Mouse (Mus musculus): Measurements from ENCODE around the gene Ppp1ca. TPM values are rescaled to one million over a fixed set of nuclear protein-coding genes. Genes with fewer than 3 reads are reported as not detected.

The Ppp1ca gene
- total RNA-seq, 2 experiments from 2014 or later: 293 to 299 TPM

GRCm38 (mm10) chr19:4213524-4213974, 21.7 kb downstream of the Ppp1ca start:
- peak in 1 of 2 experiments; percentile 62 for DNase-seq

- peak; percentile 60 to 70 for DNase-seq
These were observed 22.4 kb downstream of the Ppp1ca start, which contains the start of the genes Clcf1 and AC109138.7 for GRCm38 (mm10) chr19:4214071-4214770. TSS of gene Clcf1 (plus strand) at chr19:4214238. TSS of gene AC109138.7 (plus strand) at chr19:4214357.

GRCm38 (mm10) chr19:4214771-4215450, 23.0 kb downstream of the Ppp1ca start:
- DNase-seq: no peak

GRCm38 (mm10) chr19:4215451-4215840, 23.6 kb downstream of the Ppp1ca start:
- DNase-seq: no peak

- DNase-seq: peak; percentile 56 to 67
These were observed 24.3 kb downstream of the Ppp1ca start for GRCm38 (mm10) chr19:4216041-4216685.

GRCm38 (mm10) chr19:4217140-4217539, 25.3 kb downstream of the Ppp1ca start:
- no peak for DNase-seq

GRCm38 (mm10) chr19:4217855-4218254, 26.0 kb downstream of the Ppp1ca start:
- DNase-seq: no peak

DNA sequence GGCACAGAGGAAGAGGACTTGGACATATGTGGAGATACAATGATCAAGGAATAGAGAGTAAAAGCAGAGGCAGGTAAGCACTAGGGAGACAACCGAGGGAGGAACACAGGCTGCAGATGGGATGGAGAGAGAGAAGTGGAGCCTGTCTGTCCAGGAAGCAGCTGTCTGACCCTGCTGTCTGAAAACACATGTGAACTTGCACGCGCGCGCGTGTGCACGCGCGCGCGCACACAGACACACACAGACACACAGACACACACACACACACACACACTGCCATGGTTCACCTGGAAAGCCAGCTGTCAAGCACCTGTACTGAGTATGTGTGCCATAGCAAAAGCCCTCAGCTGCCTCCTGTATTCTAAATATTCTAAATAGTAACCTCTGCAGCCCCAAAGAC, 26.4 kb downstream of the Ppp1ca start:
- no peak for DNase-seq

DNA sequence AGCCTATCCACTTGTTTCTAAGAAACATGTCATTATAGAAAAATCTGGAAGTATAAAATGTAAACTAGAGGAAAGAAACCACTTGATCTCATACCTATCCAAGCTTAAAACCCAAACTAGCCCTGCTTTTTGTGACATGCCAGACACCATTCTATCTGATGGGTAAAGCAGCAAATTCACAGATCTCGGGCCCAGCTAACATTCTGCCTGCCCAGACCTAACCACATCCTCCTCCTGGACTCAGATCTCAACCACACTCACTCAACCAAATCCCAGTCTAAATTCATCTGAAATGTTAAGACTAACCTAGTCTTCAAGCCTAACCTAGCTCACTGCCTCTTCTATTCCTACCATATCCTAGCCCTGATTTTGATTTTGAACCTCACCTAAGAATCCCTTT, 26.9 kb downstream of the Ppp1ca start:
- no peak for DNase-seq

DNA sequence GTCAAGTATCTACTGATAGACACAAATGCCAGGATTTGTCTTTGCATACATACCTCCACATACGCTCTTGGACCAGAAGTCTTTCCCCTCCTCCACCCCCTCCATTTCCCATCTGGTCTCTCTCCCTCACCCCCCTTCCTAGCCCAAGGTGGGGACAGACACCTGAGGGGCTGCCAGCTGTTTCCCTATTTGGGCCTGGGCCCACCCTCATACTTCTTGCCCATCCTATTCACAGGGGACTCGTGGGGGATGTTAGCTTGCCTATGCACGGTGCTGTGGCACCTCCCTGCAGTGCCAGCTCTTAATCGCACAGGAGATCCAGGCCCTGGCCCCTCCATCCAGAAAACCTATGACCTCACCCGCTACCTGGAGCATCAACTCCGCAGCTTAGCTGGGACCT, 28.1 kb downstream of the Ppp1ca start:
- no peak for DNase-seq

DNA sequence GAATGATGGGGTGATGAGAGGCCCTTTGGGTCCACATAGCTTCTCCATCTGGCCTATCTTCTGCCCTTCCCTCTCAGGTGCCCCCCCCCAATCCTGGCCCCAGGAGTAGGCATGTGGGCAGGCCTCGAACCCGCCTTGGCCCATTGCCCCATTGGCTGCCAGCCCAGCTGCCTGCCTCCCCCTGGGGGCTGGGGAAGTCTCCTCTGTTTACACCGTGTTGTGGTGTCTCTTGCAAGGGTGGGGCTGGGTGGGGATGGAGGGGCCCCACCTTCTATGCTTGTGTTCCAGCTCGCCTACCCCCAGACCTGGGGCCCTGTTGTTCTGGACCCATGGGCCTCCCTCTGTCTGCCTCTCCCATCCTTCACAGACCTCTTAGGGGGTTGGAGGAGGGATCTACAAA, 28.6 kb downstream of the Ppp1ca start:
- DNase-seq: no peak

GRCm38 (mm10) chr19:4220957-4221743, 29.3 kb downstream of the Ppp1ca start:
- peak in 1 of 2 experiments; percentile 43 for DNase-seq

DNA sequence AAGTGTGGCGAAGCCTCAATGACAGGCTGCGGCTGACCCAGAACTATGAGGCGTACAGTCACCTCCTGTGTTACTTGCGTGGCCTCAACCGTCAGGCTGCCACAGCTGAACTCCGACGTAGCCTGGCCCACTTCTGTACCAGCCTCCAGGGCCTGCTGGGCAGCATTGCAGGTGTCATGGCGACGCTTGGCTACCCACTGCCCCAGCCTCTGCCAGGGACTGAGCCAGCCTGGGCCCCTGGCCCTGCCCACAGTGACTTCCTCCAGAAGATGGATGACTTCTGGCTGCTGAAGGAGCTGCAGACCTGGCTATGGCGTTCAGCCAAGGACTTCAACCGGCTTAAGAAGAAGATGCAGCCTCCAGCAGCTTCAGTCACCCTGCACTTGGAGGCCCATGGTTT, 30.3 kb downstream of the Ppp1ca start:
- no peak for DNase-seq

- no peak for DNase-seq
These were observed 34.9 kb downstream of the Ppp1ca start for GRCm38 (mm10) chr19:4226779-4227178.

DNA sequence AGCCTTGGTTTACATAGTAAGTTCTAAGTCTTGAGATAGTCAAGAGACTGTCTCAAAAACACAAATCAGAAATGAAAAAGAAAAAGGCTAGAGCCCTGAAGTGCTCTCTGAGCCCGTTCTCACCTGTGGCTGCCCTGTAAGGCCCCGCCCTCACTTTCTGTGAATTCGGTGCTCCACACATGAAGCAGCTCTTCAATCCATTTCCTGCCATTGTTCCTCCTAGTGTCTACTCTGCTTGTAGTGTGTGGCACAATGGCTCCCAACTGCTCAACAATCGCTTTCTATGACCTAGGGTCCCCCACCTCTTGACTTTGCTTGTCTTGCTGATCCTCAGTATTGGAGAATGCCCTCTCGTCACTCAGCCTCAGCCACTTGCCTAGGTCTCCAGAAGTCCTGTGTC, 35.6 kb downstream of the Ppp1ca start:
- DNase-seq: no peak

- DNase-seq: peak; percentile 84 to 89
These were observed 36.2 kb downstream of the Ppp1ca start for GRCm38 (mm10) chr19:4227894-4228678.

DNA sequence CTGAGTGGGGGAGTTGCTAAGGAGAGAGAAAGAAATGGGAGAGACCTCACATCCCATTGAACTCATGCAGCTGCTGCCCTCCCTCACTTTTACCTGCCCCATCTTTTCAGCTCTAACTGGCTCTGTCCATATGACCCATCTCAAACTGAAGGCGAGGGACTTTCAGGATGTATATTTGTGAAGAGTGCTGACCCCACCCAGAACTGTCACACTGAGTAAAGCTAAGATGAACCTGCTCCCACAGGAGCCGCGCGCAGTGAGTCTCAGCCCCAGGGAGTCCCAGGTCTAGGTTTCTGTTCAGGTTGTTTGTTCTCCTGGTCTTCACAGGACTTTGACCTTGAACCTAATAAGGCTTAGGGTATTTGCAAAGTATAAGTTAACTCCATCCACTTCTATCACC, 37.0 kb downstream of the Ppp1ca start:
- no peak for DNase-seq

DNA sequence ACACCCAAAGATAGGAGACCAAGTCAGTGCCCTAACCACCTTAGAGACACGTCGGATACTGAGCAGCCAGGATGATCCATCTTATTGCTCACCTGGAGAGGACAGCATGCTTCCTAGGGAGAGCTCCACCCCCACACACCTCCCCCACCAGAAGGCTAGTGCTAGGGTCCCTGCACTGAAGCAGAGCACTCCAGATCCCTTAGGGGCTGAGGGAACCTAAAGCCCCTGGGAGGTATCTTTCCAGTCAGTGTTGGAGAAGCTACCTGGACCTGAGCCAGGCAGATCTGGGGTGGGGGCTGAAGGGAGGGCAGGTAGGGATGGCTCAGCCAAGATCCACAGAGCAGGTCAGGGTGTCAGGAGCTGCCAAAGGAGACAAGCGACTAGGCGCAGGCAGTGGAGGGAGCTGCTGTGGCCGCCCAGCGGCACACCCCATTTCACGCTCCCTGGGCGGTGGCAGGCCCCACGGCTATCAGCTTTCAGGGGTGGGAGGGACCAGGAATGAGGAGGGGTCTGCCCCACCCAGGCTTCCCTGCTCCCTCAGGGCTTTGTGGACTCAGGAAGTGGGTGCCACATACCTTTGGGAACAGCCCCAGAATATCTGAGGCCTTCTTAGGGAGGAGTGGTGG, 37.7 kb downstream of the Ppp1ca start:
- no peak for DNase-seq

GRCm38 (mm10) chr19:4230415-4230814, 38.5 kb downstream of the Ppp1ca start:
- peak; percentile 37 to 45 for DNase-seq

- peak; percentile 99 for DNase-seq
These were observed 39.7 kb downstream of the Ppp1ca start, which contains the start of gene Pold4 for GRCm38 (mm10) chr19:4231253-4232185. TSS of gene Pold4 (plus strand) at chr19:4231899.
